In genomic region chr16:34573856-34574491, GRCm38 (mm10) we compare ENCODE assay signal across 8 mouse cellular contexts. TPM values are rescaled to one million over a fixed set of nuclear protein-coding genes. Genes with fewer than 3 reads are reported as not detected.
A peak's percentile ranks its signal among the peaks of the same experiment; 100 is the strongest.
DNase-seq lines count a peak whose midpoint lies in the region; ATAC-seq and TF ChIP-seq lines count a peak whose summit lies in the region.

No protein-coding gene starts in this region.

- DNase-seq in layer of hippocampus, adult 2 months (ENCODE audit: low spot score in 2 of 2), result peak; percentile 26 to 41
- no peak for DNase-seq in layer of hippocampus, adult 8-10 months (ENCODE audit: low spot score in 2 of 2)
- DNase-seq in MN1 (ENCODE audit: low spot score), result peak; percentile 7
- DNase-seq in heart, postnatal 4 days, result peak; percentile 42
- DNase-seq in testis, postnatal 14 days (ENCODE audit: low spot score), result peak; percentile 37
- no peak for DNase-seq in spleen, postnatal 14 days (ENCODE audit: low spot score in 2 of 2)

- H3K27me3 ChIP-seq in lung, embryonic 16.5 days (ENCODE audit: control insufficient read depth, insufficient read depth, low read depth, low read length), result no peaks in the 10 kb centered on the region

- TF ChIP-seq CTCF in layer of hippocampus, adult 2 months (conservative IDR thresholded peaks at IDR 0.05), result no peak
- no peak for TF ChIP-seq CTCF in cortical plate, adult 2 months (IDR thresholded peaks at IDR 0.05; ENCODE audit: extremely low read depth, insufficient read depth, low read length)

- H3K36me3 ChIP-seq in lung, embryonic 16.5 days (ENCODE audit: control insufficient read depth, insufficient read depth, low read length), result no peaks in the 10 kb centered on the region

- no peak for TF ChIP-seq POLR2A in cortical plate, adult 2 months (IDR thresholded peaks at IDR 0.05; ENCODE audit: extremely low read depth, insufficient read depth, low read length)

- under 1% methylated on average over 28 of the region's 42 CpGs for WGBS in lung, embryonic 16.5 days

- peak overlapping the region; percentile 95 for H3K27ac ChIP-seq in layer of hippocampus, adult 2 months
- H3K27ac ChIP-seq in cortical plate, adult 2 months (ENCODE audit: insufficient read depth, low read length), result peak overlapping the region; percentile 96
- peak overlapping the region; percentile 83 for H3K27ac ChIP-seq in lung, embryonic 16.5 days (ENCODE audit: low read length)

- peak overlapping the region; percentile 94 for H3K9ac ChIP-seq in lung, embryonic 16.5 days (ENCODE audit: low read length)

- peak overlapping the region; percentile 64 for H3K4me3 ChIP-seq in layer of hippocampus, adult 2 months
- peak overlapping the region; percentile 65 for H3K4me3 ChIP-seq in cortical plate, adult 2 months (ENCODE audit: insufficient read depth, low read length)
- peak overlapping the region; percentile 87 for H3K4me3 ChIP-seq in lung, embryonic 16.5 days (ENCODE audit: low read length)

- ATAC-seq in lung, embryonic 16.5 days (ENCODE audit: low read depth), result peak; percentile 79

- H3K4me2 ChIP-seq in lung, embryonic 16.5 days (ENCODE audit: low read depth, low read length), result peak overlapping the region; percentile 93

- H3K4me1 ChIP-seq in cortical plate, adult 2 months (ENCODE audit: control insufficient read depth, insufficient read depth, low read length), result peaks cover 6% of the 10 kb centered on the region
- peaks cover 8% of the 10 kb centered on the region for H3K4me1 ChIP-seq in lung, embryonic 16.5 days (replicated peaks; ENCODE audit: control insufficient read depth, insufficient read depth, low read length)

- H3K9me3 ChIP-seq in lung, embryonic 16.5 days (ENCODE audit: control insufficient read depth, low read length), result no peaks in the 10 kb centered on the region

RNA-seq across cellular contexts. Expression of gene Kalrn, which starts 0.6 kb away (rescaled TPM):
- 100 to 1,000 TPM; 533 to 549 TPM for total RNA-seq in layer of hippocampus, adult 2 months (2021)
- 100 to 1,000 TPM; 495 to 557 (median 508) TPM for total RNA-seq in layer of hippocampus, adult 8-10 months (2022)
- 278 and 304 TPM in 2 replicates for polyA plus RNA-seq in cortical plate, adult 2 months (2012; rRNA removed)
- 10 to 100 TPM; 41.1 to 41.7 TPM for total RNA-seq in heart, postnatal 4 days (2021)
- 14.0 and 16.8 TPM in 2 replicates for polyA plus RNA-seq in lung, embryonic 16.5 days (2015; fragmentation: Nextera tagmentation; extraction: Ambion mirVana)

Comparison
In these comparisons a context has a peak if more than half of its experiments do, and no peak if none do; other contexts are left out.
1. DNase-seq: peak in layer of hippocampus, adult 2 months (2 of 2), MN1 (single experiment), heart, postnatal 4 days (single experiment) and testis, postnatal 14 days (single experiment); none in layer of hippocampus, adult 8-10 months (0 of 2) and spleen, postnatal 14 days (0 of 2).
2. RNA of gene Kalrn, which starts 0.6 kb away (total RNA-seq): 533 to 549 TPM in layer of hippocampus, adult 2 months and 495 to 557 TPM in layer of hippocampus, adult 8-10 months; 41.1 to 41.7 TPM in heart, postnatal 4 days; every median in the first group is over 10 times any median in the second.
3. Peak in every context shown above with its lines, with median percentiles within 50 percentile points of each other: H3K27ac ChIP-seq and H3K4me3 ChIP-seq.